Mouse (Mus musculus) CD4-positive, CD25-positive, alpha-beta regulatory T cell, adult 4 months (primary cell): Measurements from ENCODE around the gene Cst6. TPM values are rescaled to one million over a fixed set of nuclear protein-coding genes. Genes with fewer than 3 reads are reported as not detected.
"Not testable (repeated sequence)": the region's sequence is repeated elsewhere in the genome, so short reads cannot be mapped to it uniquely, and the experiment has no call there.

Experiments used
- ATAC-seq: one replicate; pipeline ENCODE4 v1.8.0; 2017
- polyA plus RNA-seq, 2 experiments: library from polyadenylated mRNA; unstranded; fragments of 100-300 nt; shearing (Covaris generic); gene quantifications; one replicate each; pipeline ENCODE4 v1.2.1; 2017

The Cst6 gene
- polyA plus RNA-seq: 1 to 10 TPM; 2.7 to 3.2 TPM

- ATAC-seq: not testable (repeated sequence)
These were observed at the start of gene Cst6 for GRCm38 (mm10) chr19:5349502-5349873. Cst6 (minus strand) TSS chr19:5349574.

- ATAC-seq: no peak
These were observed 46.0 kb upstream of the Cst6 start for GRCm38 (mm10) chr19:5395371-5395770.

- ATAC-seq: no peak
These were observed 44.8 kb upstream of the Cst6 start for GRCm38 (mm10) chr19:5394168-5394567.

- no peak for ATAC-seq
These were observed 43.5 kb upstream of the Cst6 start for GRCm38 (mm10) chr19:5392892-5393291.

- no peak for ATAC-seq
These were observed 41.0 kb upstream of the Cst6 start for GRCm38 (mm10) chr19:5390416-5390815.

GRCm38 (mm10) chr19:5389647-5390046 is 40.3 kb upstream of the Cst6 start:
- ATAC-seq: peak; percentile 79

GRCm38 (mm10) chr19:5388588-5389242 is 39.3 kb upstream of the Cst6 start, which contains the start of gene Sart1:
Sart1 (minus strand) TSS chr19:5388703.
- peak; percentile 79 for ATAC-seq

- no peak for ATAC-seq
These were observed 38.7 kb upstream of the Cst6 start for GRCm38 (mm10) chr19:5388011-5388441.

GRCm38 (mm10) chr19:5384715-5385114 is 35.3 kb upstream of the Cst6 start:
- ATAC-seq: no peak

GRCm38 (mm10) chr19:5383326-5383725 is 34.0 kb upstream of the Cst6 start:
- ATAC-seq: no peak

GRCm38 (mm10) chr19:5377446-5377845 is 28.1 kb upstream of the Cst6 start:
- no peak for ATAC-seq

- ATAC-seq: no peak
These were observed 25.4 kb upstream of the Cst6 start for GRCm38 (mm10) chr19:5374748-5375147.

- no peak for ATAC-seq
These were observed 24.8 kb upstream of the Cst6 start for GRCm38 (mm10) chr19:5374177-5374576.

- ATAC-seq: no peak
These were observed 23.4 kb upstream of the Cst6 start for GRCm38 (mm10) chr19:5372724-5373123.

GRCm38 (mm10) chr19:5370932-5371331 is 21.6 kb upstream of the Cst6 start:
- no peak for ATAC-seq

GRCm38 (mm10) chr19:5367455-5367854 is 18.1 kb upstream of the Cst6 start:
- no peak for ATAC-seq

GRCm38 (mm10) chr19:5367053-5367359 is 17.6 kb upstream of the Cst6 start, which contains the start of gene Banf1:
Banf1 (minus strand) TSS chr19:5367168.
- peak; percentile 8 for ATAC-seq

- ATAC-seq: peak; percentile 88
These were observed 17.0 kb upstream of the Cst6 start, which contains the start of gene Eif1ad for GRCm38 (mm10) chr19:5366175-5367052. Eif1ad (plus strand) TSS chr19:5366741.

- ATAC-seq: peak; percentile 21
These were observed 16.4 kb upstream of the Cst6 start for GRCm38 (mm10) chr19:5365751-5366150.

- no peak for ATAC-seq
These were observed 14.8 kb upstream of the Cst6 start for GRCm38 (mm10) chr19:5364124-5364523.

GRCm38 (mm10) chr19:5362186-5362585 is 12.8 kb upstream of the Cst6 start:
- ATAC-seq: no peak

GRCm38 (mm10) chr19:5356080-5356479 is 6.7 kb upstream of the Cst6 start:
- no peak for ATAC-seq

GRCm38 (mm10) chr19:5353609-5354008 is 4.2 kb upstream of the Cst6 start:
- no peak for ATAC-seq
